Mouse (Mus musculus) testis, adult 2 months (tissue): ENCODE results near the gene Sv2c. TPM values are rescaled to one million over a fixed set of nuclear protein-coding genes. Genes with fewer than 3 reads are reported as not detected.
A peak's percentile ranks its signal among the peaks of the same experiment; 100 is the strongest.

Experiments used
- H3K27ac ChIP-seq: fragments of 200-500 bp; 2 replicates; pipeline ENCODE4 v1.5.1; 2012; ENCODE audit warnings: low read depth, low read length; ENCODE audit not compliant: control insufficient read depth, insufficient read depth
- H3K27me3 ChIP-seq: fragments of 200-500 bp; 2 replicates; pipeline ENCODE4 v1.6.1; 2012; ENCODE audit warnings: mild to moderate bottlenecking, low read length, moderate library complexity; ENCODE audit not compliant: control insufficient read depth, insufficient read depth
- H3K36me3 ChIP-seq: fragments of 200-500 bp; 2 replicates; pipeline ENCODE4 v1.6.1; 2012; ENCODE audit warnings: mild to moderate bottlenecking, low read length; ENCODE audit not compliant: control insufficient read depth, insufficient read depth
- H3K4me1 ChIP-seq: fragments of 200-500 bp; 2 replicates; pipeline ENCODE4 v1.6.1; 2012; ENCODE audit warnings: low read length; ENCODE audit not compliant: control insufficient read depth, insufficient read depth
- H3K4me3 ChIP-seq: fragments of 200-500 bp; 2 replicates; pipeline ENCODE4 v1.5.1; 2012; ENCODE audit warnings: low read depth, mild to moderate bottlenecking, low read length, moderate library complexity, mixed read lengths; ENCODE audit not compliant: control insufficient read depth
- CTCF ChIP-seq: fragments of 200-500 bp; IDR thresholded peaks from 2 replicates; pipeline ENCODE4 v1.5.1; 2012; ENCODE audit warnings: low read depth, mild to moderate bottlenecking, inconsistent platforms, low read length, moderate library complexity; ENCODE audit not compliant: control insufficient read depth, insufficient read depth, insufficient replicate concordance
- POLR2A ChIP-seq: fragments of 200-500 bp; IDR thresholded peaks from 2 replicates; pipeline ENCODE4 v1.6.1; 2012; ENCODE audit warnings: low read depth, mild to moderate bottlenecking, inconsistent platforms, low read length, moderate library complexity; ENCODE audit not compliant: control insufficient read depth
- polyA plus RNA-seq: library from polyadenylated mRNA; depleted of rRNA; stranded (reverse); fragments of >200 nt; gene quantifications from 2 replicates; pipeline ENCODE4 v1.2.3, GENCODE M21; 2012

The Sv2c gene
- polyA plus RNA-seq, 1 experiment: 9.5 TPM

DNA sequence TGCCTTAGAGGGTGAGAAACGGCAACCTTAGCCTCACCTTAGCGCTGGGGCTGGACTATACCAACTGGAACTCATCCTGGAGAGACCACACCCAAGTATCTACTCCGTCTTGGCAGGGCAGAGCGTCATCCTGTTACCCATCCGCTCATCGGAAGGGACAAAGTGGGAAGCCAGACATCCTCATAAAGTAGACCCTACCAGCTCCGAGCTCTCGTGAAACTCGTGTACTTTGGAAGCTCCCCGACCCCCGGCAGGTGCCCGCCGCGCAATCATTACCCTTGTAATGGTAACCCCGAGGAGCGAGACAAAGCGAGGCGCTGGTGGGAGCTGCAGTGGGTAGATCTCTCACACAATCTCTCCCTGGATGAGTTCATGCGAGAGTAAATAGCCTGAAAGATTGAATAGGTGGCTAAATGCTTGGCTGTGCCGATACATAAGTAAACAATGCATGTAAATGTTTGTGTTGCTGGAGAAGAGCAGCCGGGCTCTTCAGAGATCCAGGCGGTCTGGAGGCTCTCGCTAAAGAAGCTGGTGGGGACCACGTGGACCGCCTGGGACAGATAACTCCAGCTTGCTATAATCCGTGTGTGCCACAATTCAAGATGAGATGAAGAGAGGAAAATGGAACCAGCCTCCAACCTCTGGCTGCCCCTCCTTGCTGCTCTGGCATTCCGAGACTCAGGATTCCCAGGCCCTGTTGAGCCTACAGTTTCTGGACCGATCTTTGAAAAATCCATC, 1.2 kb upstream of the Sv2c start:
- Histone ChIP-seq H3K4me1 (peaks cover 14% of the 10 kb centered on the region), H3K27me3 (no peaks in the 10 kb centered on the region), H3K36me3 (no peaks in the 10 kb centered on the region), H3K4me3 (no peak overlapping the region), H3K27ac (no peak overlapping the region)
- TF ChIP-seq POLR2A: no peak
- no peak for TF ChIP-seq CTCF

DNA sequence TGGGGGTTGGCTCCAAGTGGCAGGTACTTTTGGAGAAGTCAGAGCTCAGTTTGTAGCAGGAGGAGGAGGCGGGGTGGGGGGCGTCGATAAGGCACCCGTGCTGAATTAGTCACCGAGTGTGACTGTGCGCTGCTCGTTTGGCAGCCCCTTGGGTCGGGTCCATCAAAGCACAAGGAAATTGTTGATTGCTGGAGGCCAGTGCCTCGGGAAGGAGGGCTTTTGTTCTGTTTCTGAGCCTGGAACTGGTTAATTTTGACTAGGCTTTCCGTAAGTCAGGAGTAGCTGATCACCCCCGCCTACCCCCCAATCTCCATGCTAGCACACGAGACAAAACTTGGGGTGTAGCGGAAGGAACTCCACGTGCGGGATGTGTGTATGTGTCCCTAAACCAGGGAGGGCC, 456 bp upstream of the Sv2c start:
- Histone ChIP-seq H3K27ac (no peak overlapping the region), H3K4me1 (peaks cover 14% of the 10 kb centered on the region), H3K27me3 (no peaks in the 10 kb centered on the region), H3K4me3 (no peak overlapping the region), H3K36me3 (no peaks in the 10 kb centered on the region)
- TF ChIP-seq POLR2A: no peak
- TF ChIP-seq CTCF: no peak

DNA sequence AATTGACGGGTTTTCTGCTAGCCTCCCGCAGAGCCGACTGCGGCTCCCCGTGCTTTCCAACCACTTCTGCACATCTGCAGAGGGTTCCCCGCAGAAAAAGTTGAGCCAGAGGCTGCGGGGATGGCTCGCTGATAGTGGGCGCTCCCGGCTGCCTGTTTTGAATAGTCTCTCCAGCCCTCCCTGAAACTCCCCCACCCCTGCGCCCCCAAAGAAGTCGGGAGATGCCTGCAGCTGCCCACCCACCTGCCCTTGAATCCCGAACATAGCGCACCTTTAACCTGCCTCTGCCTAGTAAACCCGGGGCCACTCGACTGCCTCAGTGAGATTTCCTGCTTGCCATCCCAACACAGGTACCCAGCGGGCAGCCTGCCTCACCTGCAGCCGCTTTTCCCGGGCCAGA, 466 bp downstream of the Sv2c start:
- H3K27ac ChIP-seq: no peak overlapping the region
- peaks cover 14% of the 10 kb centered on the region for H3K4me1 ChIP-seq
- TF ChIP-seq POLR2A: no peak
- no peak for TF ChIP-seq CTCF
- H3K4me3 ChIP-seq: peak overlapping the region; percentile 43
- H3K27me3 ChIP-seq: no peaks in the 10 kb centered on the region
- no peaks in the 10 kb centered on the region for H3K36me3 ChIP-seq

DNA sequence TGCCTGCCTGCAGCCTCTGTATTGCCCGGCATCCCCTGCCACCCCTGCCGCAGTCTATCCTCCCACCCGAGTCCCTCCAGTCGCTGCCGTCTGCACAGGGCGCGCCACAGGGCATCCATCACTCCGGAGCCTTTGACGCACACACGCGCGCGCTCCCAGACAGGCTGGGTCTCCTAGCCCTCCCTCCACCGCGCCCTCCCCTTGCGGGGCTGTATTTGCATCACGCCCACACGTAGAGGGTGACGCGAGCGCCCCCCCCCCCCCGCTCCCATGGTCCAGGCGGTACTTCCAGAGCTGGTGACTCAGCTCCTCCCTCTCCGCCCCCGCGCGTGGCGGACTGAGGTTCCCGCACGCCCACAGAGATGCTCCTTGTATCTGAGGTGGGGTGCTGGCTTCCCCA, 1.3 kb downstream of the Sv2c start:
- H3K27me3 ChIP-seq: no peaks in the 10 kb centered on the region
- H3K27ac ChIP-seq: no peak overlapping the region
- H3K4me1 ChIP-seq: peaks cover 14% of the 10 kb centered on the region
- peak overlapping the region; percentile 44 for H3K4me3 ChIP-seq
- TF ChIP-seq CTCF: no peak
- no peak for TF ChIP-seq POLR2A
- no peaks in the 10 kb centered on the region for H3K36me3 ChIP-seq

DNA sequence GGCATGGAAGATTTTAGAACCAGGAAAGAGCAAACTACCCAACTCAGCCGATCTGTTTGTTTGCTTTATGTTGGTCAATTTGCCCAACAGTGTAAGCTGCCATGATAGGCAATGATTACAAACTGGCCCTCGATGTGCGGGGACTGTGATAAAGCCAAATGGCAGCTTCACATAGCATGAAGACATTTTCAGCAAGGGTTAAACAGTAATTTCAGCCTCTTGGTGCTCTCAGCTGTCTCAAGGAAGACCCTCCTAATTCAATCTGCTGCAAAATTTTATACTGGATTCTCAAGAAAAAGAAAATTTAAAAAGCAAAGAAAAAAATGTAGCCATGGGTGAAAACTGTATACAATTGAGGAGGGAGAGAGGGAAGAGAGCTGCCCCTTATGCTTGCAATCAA, 3.3 kb downstream of the Sv2c start:
- Histone ChIP-seq H3K4me1 (peaks cover 14% of the 10 kb centered on the region), H3K27me3 (no peaks in the 10 kb centered on the region), H3K36me3 (no peaks in the 10 kb centered on the region), H3K4me3 (no peak overlapping the region), H3K27ac (no peak overlapping the region)
- TF ChIP-seq POLR2A: no peak

DNA sequence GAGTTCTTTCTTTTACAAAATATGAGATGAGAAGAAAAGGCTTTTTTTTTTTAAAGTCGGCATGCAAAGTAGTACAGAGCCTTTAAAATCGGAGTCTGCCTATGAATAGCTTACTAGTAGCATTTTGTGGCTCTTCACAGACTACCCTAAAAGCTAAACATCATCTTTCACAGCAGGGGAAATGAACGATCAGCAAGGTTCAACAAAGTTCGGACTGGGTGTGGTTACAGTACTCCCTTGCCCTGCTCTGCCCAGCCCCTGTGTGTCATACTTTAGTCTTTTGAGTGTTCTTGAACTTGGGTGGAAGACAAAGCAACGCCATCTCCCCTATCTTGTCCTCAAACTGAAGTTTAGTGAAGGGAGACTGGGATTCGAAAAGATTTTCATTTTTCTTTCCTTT, 5.7 kb downstream of the Sv2c start:
- H3K27me3 ChIP-seq: no peaks in the 10 kb centered on the region

DNA sequence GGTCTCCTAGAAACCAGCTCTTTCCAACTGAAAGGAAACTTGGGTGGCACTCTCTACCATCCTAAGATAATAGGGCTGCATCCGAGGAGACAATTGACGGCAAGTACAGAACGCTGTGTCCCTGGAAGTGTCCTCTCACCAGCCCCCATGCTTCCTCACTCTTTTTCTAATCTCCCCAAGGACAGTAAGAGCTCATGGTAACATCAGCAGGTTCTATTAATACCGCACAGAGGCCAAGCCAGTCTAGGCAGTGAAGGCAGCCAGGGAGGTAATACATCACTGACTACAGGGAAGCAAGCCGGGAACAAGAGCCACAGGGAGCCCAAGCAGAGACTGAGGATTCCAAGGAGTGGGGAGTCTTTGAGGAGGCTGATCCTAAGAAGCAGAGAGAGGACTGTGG, 7.4 kb downstream of the Sv2c start:
- Histone ChIP-seq H3K27ac (no peak overlapping the region), H3K4me3 (no peak overlapping the region), H3K4me1 (no peaks in the 10 kb centered on the region), H3K27me3 (no peaks in the 10 kb centered on the region), H3K36me3 (no peaks in the 10 kb centered on the region)
- no peak for TF ChIP-seq POLR2A
- TF ChIP-seq CTCF: no peak

More for the DNA sequence above, 5.7 kb downstream of the Sv2c start:
- TF ChIP-seq POLR2A: no peak
- Histone ChIP-seq H3K36me3 (no peaks in the 10 kb centered on the region), H3K4me1 (peaks cover 5% of the 10 kb centered on the region), H3K4me3 (no peak overlapping the region), H3K27ac (no peak overlapping the region)

DNA sequence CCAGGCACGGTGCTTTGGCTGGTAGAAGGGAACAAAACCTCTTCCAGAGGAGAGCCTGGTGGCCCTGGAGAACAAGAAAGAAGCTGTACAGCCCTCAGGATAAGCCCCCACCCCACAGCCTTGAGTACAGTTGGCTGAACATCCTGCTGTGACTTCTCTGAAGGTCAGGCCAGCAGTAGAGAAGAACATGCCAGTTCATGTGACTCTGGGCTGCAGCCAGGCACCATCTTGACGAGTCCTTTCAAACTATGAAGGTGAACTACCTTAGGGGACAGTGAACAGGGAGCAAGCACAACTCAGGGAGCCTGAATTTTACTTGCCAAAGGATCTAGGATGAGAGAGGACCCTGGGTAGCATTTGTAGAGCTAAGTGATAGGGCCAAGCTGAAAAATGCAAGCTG, 19.7 kb downstream of the Sv2c start:
- H3K4me1 ChIP-seq: no peaks in the 10 kb centered on the region
- no peaks in the 10 kb centered on the region for H3K36me3 ChIP-seq
- no peak overlapping the region for H3K27ac ChIP-seq
- no peak for TF ChIP-seq CTCF
- no peak for TF ChIP-seq POLR2A
- no peak overlapping the region for H3K4me3 ChIP-seq
- H3K27me3 ChIP-seq: no peaks in the 10 kb centered on the region
